Mouse (Mus musculus) ovary, postnatal 10 days (tissue): ENCODE data around the gene Mrps23.

Experiments used
- DNase-seq: peaks from one replicate; pipeline ENCODE4 v3.0.0; 2022; ENCODE audit warnings: low spot score

The Mrps23 gene

DNA sequence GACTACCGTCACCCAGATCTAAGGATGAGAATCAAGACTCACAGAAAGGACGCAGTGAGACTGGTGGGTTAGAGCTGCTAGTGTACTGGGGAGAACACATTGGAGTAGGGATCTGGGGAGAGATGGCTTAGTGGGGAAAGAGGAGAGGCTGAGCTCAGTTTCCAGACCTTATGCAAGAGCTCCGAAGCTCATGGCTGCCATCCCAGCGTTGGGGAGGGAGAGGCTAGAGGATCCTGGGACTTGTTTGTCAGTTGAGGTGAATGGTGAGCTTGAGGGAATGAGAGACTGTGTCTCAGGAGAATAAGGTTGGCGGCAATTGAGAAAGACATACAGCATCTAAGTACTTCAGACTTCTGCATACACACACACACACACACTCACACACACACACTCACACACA lies 44.4 kb downstream of the Mrps23 start:
- no peak for DNase-seq

DNA sequence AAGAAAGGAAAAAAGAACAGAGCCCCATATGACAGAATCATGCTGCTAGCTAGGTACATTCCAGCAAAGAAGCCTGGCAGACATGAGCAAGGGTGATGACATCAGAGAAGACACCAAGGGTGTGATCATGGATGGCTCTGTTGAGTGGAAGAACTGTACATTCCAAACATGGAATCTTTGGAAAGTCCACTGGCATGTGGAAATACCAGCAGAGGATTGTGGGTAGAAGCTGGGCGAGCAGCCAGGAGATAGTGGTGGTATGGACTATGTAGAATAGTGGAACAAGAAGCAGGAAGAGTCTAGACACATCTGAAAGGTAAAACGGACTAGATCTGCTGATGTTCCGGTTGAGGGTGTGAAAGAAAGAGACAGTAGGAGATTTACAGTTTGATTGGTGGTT lies 46.4 kb downstream of the Mrps23 start:
- no peak for DNase-seq

DNA sequence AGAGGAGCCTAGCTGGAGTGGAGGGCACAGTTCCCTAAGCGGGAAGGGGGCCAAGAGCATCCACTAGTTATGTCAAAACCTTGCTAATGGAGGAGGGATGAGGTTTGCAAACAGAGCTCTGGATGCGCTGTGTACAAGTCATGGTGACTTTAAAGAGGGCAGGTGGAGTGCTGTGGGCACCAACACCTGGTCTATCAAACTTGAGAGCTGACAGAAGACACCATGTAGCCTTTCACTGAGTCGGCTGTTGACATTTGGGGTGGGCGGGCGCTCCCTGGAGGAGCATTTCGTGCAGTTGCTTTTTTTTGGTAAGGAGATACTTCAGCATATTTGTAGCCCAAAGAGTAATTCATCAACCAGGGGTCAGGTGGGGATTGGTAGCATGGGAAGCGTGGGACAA lies 47.1 kb downstream of the Mrps23 start:
- no peak for DNase-seq

DNA sequence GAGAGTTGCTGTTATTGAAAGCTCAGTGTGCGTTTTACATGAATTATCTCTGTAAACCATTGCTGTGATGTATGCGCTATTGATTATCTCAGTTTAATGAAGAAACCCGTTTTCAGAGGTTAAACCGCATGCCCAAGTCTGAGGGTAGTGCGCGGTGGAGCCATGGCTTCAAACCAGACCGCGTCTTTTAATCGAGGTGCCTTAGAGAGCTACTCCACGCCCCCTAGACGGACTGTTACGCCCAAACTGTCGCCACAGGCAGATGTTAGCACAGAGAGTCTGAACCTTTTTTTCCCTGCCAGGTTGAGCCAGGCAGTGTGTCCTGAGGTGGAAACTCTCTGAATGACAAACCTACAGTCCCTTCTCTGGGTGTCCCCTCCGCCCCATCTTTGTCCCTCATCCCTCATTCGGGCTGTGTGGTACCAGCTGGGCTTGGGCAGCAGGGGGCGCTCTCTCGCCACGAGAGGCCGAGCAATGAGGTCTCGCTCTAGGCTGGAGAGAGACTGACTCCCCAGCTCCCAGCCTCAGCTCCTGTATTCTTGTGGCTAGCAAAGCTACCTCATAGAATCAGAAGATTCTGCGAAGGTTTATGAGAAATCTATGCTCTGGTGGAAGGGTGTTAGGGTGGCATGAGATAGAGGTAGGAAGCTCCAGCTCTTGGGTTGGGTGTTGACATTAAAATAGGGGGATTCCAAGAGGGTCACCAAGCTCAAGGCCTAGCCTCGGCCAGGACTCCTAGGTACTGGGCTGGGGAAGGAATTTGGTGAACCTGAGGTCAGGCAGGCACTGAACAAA lies 48.0 kb downstream of the Mrps23 start:
- DNase-seq: peak; percentile 78

DNA sequence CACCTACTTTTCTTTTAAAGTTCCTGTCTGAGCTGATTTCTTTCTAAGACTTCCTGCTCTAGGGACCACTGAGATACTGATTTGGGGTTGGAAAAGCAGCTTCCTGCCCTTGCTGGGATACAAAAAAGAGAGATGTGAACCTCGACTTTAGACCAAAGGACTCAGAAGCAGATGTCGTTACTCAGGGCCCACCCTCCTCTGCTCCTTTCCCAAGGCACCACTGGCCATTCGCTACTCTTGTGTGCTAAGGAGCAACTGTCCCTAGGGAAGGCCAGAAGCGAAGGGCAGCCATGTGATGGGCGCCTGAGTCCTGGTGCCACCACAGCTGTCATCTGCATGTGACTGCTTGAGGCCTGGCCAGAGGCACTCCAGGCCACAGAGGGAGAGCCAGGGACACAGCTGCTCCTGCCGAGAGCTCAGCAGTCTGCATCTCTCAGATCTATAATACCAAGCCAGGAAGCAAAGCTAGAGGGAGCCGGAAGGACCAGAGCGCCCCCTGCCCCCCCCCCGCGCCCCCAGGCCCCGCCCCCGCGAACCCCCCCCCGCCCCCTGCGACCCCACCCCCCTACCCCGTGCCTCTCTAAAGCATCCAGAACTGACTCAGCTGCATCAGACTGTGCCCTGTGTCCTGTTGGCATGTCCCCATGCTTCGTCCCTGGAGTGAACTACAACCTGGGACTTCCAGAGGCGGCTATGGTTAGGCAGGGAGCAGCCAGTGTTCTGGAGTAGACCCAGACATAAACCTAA lies 48.8 kb downstream of the Mrps23 start:
- DNase-seq: no peak

DNA sequence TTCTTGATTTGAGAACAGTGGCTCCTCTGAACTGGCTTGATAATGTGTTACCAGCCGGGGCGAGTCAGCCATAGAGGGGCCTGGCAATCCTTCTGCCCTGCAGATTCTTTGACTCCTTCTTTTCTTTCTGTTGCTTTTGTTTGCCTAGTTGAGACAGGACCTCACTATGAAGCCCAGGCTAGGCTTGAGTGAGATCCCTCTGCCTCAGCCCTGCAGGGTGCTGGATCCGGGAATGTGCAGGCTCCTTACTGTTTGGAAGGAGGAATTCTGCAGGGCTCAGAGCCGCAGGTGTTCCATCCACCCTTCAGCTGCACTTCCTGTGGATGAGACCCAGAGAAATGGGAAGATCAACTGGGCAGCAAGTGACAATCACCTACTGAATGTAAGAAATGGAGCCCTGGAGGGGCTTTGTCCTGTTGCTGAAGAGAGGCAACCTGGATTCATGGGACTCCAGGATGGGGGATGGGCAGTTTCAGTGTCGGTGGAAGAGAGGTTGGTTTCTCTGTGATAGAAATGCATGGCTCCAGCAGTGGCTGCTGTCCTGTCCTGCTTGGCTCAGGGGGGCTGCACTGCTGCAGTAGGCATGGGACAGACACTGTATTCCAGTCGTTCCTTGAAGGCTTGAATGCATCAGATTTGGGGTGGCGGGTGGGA lies 49.5 kb downstream of the Mrps23 start:
- DNase-seq: no peak

DNA sequence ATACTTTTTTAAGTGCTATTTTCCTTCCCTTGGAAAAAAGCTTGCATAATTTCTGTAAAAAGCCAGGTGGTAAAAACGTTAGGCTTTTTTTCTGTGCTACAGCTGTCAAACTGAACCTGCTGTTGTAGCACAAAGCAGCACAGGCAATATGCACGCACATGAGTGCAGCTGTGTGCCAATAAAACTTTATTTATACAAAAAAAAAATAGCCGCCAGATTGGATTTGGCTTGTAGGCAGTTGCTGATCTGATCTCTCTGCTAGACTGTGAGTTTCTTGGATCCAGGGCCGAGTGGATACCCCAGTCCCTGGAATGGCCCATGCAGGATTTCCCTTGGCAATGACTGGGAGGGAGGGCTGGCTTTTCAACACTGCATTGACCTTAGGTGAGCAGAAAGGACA lies 53.5 kb downstream of the Mrps23 start:
- DNase-seq: no peak

DNA sequence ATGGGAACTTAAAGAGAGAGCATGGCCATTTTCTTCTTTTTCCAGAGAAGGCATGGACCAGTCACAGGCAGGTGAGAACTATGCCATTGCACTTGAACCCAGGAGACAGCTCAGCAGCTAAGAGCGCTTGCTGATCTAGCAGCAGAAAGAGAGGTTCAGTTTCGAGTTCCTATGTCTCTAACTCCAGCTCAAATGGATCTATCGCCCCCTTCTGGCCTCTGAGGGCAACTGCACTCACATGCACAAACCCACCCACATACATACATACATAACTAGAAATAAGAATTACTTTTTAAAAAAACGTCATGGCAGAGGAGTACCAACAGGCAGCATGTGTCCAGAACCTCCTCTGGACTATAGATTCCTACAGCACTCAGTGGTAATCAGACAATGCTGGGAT lies 54.0 kb downstream of the Mrps23 start:
- DNase-seq: no peak

DNA sequence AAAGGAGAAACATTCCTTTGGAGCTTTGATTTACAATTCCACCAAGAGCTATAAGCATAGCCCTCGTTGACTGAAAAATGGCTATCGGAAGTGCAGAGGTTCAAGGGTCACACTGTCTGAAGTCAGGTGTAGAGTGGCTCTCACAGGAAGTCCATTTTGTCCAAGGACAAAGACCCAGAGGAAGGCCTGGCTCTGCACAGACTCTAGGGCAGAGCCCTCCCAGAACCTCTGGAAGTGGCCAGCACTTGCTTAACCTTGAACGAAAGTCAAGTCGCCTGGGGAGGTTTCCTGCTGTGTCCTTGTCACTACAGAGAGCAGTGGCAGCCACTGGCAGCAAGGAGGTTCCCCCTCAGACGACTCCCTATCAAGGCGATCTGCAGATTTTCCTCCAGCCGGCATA lies 56.3 kb downstream of the Mrps23 start:
- DNase-seq: no peak
